Mouse (Mus musculus) heart, embryonic 13.5 days (tissue): ENCODE results near the gene Rspo1. TPM values are rescaled to one million over a fixed set of nuclear protein-coding genes. Genes with fewer than 3 reads are reported as not detected.

Source experiments
- ATAC-seq: fragments of 200-750 bp; cut with Nextera tagmentation; 2 replicates; pipeline ENCODE4 v1.8.0; 2017; ENCODE audit warnings: moderate TSS enrichment; ENCODE audit not compliant: insufficient number of reproducible peaks, low FRiP score, low TSS enrichment; ENCODE audit errors: extremely low read depth
- H3K27ac ChIP-seq: fragments of 300-500 bp; sonication (generic); replicated peaks from 2 replicates; pipeline ENCODE4 v1.5.1; 2015; ENCODE audit warnings: moderate library complexity, mild to moderate bottlenecking, inconsistent platforms
- H3K27me3 ChIP-seq: fragments of 300-500 bp; sonication (generic); replicated peaks from 2 replicates; pipeline ENCODE4 v1.6.1; 2015; ENCODE audit warnings: mild to moderate bottlenecking, inconsistent platforms
- H3K36me3 ChIP-seq: fragments of 300-500 bp; sonication (generic); 2 replicates; pipeline ENCODE4 v1.6.1; 2015; ENCODE audit warnings: mild to moderate bottlenecking, inconsistent platforms
- H3K4me1 ChIP-seq: fragments of 300-500 bp; sonication (generic); 2 replicates; pipeline ENCODE4 v1.6.1; 2015; ENCODE audit warnings: inconsistent platforms
- H3K4me2 ChIP-seq: fragments of 300-500 bp; sonication (generic); 2 replicates; pipeline ENCODE4 v1.6.1; 2015; ENCODE audit warnings: inconsistent platforms, mild to moderate bottlenecking, moderate library complexity
- H3K4me3 ChIP-seq: fragments of 300-500 bp; sonication (generic); 2 replicates; pipeline ENCODE4 v1.5.1; 2015; ENCODE audit warnings: moderate library complexity, mild to moderate bottlenecking, inconsistent platforms
- H3K9ac ChIP-seq: fragments of 300-500 bp; sonication (generic); 2 replicates; pipeline ENCODE4 v1.6.1; 2015; ENCODE audit warnings: inconsistent platforms, mild to moderate bottlenecking, moderate library complexity
- H3K9me3 ChIP-seq: fragments of 300-500 bp; sonication (generic); 2 replicates; pipeline ENCODE4 v1.6.1; 2016; ENCODE audit warnings: inconsistent platforms
- WGBS: fragments of 180-500 bp; shearing (Covaris S2); methylation state at CpG from one replicate; pipeline ENCODE4 v1.1.7; 2015; ENCODE audit warnings: mixed read lengths; 5-methylcytosine and 5-hydroxymethylcytosine counted together
- polyA plus RNA-seq: library from polyadenylated mRNA; unstranded; fragments of >200 nt; fragmentation: Nextera tagmentation; extraction: Ambion mirVana; gene quantifications from 2 replicates; pipeline ENCODE4 v1.2.1, GENCODE M21; 2015

The Rspo1 gene
- polyA plus RNA-seq, 1 experiment from 2014 or later: 9.1 TPM

DNA sequence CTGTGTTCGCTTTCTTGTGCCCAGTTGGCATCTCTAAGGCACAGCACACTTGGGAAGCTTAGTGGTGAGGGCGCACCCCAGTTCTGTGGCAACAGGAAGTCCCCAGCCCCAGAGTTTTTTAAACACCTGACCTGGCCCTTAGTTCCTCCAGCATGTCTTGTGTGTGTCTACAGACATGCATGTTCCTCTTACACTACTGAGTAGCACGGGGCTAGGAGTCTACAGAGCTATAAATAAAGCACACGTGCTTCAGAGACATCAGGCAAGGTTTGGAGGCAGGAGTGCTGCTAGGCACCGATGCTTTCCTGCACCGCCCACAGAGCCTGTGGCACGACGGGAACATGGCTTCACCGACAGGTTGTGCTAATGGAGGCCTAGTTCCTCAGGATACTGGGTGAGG is 69.2 kb downstream of the Rspo1 start:
- no peak overlapping the region for H3K9ac ChIP-seq
- H3K36me3 ChIP-seq: peaks cover 61% of the 10 kb centered on the region
- no peaks in the 10 kb centered on the region for H3K9me3 ChIP-seq
- peaks cover 24% of the 10 kb centered on the region for H3K4me1 ChIP-seq
- 0 out of 2 replicates have a peak overlapping the region, but pooled peaks have one; percentile 20 for H3K27ac ChIP-seq
- no peak overlapping the region for H3K4me3 ChIP-seq
- H3K4me2 ChIP-seq: no peak overlapping the region
- no peak for ATAC-seq
- 69% methylated on average over 9 of the region's 9 CpGs for WGBS
- H3K27me3 ChIP-seq: no peaks in the 10 kb centered on the region

DNA sequence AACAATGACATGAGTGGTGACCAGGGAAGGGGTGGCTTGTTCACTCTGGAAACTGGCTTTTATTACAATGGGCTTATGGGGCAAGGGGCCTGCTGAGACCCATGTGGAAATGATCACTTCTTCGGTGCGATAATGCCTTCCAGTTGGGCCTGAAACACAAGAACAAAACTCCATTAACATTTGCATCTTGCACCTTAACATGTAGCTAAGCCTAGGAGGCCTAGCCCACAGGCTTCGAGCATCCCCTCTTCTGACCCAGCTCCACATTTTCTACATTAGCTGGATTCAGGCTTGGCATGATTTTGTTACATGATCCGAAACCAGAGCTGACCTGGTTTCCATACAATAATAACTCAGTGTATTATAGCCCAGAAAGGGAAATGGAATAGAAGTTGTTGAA is 70.2 kb downstream of the Rspo1 start:
- 89% methylated on average over 4 of the region's 4 CpGs for WGBS
- ATAC-seq: no peak
- H3K36me3 ChIP-seq: peaks cover 51% of the 10 kb centered on the region

DNA sequence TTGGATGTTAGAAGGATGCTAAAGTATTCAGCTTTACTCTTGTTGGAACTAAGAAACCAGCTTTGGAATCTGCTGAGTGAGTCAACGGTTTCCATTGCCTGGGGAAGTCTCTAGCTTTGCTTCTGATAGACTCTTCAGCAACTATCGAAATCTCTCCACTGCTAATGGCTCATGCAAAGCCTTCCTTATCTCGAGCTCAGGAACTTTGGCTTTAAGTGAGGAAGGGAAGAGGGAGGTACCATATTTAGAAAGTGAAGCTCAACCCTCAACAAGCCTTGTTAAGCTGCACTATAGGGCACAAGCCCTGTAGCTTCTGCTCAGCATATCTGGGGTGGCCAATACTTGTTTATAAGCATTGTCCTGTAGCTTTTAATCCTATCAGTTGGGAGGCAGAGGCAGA is 71.0 kb downstream of the Rspo1 start:
- Histone ChIP-seq H3K36me3 (peaks cover 43% of the 10 kb centered on the region), H3K4me1 (peaks cover 24% of the 10 kb centered on the region), H3K4me3 (no peak overlapping the region), H3K27ac (peak overlapping the region; percentile 48), H3K9ac (peak overlapping the region; percentile 44; the same call in 1 of the 2 replicates), H3K27me3 (no peaks in the 10 kb centered on the region), H3K9me3 (no peaks in the 10 kb centered on the region), H3K4me2 (no peak overlapping the region; the same call in 1 of the 2 replicates)
- ATAC-seq: no peak
- WGBS: 6% methylated on average over 3 of the region's 3 CpGs

More for the DNA sequence above, 70.2 kb downstream of the Rspo1 start:
- Histone ChIP-seq H3K27ac (no peak overlapping the region), H3K27me3 (no peaks in the 10 kb centered on the region), H3K9me3 (no peaks in the 10 kb centered on the region), H3K4me3 (no peak overlapping the region), H3K4me1 (peaks cover 24% of the 10 kb centered on the region), H3K9ac (no peak overlapping the region), H3K4me2 (no peak overlapping the region)

DNA sequence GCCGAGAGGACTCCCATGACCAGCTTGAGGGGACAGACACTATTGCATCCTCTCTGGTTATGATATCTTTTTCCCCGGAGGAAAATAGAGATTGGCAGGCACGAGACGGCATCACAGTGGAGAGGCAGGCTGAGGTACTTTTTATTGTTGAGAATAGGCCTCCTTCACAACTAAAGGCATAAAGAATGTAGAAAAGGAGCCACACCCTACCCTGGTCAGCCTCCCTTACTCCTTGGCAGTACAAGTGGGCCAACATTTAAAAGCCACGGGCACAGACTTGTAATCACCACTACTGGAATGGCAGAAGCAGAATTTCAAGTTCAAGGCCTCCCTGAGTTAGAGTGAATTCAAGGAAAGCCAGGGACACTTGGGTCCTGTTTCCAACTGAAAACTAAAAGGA is 71.8 kb downstream of the Rspo1 start:
- H3K27me3 ChIP-seq: no peaks in the 10 kb centered on the region
- H3K27ac ChIP-seq: peak overlapping the region; percentile 48; the same call in 1 of the 2 replicates
- H3K36me3 ChIP-seq: peaks cover 35% of the 10 kb centered on the region
- 24% methylated on average over 5 of the region's 5 CpGs for WGBS
- no peak overlapping the region; the same call in 1 of the 2 replicates for H3K4me2 ChIP-seq
- no peak overlapping the region for H3K4me3 ChIP-seq
- no peak for ATAC-seq
- no peaks in the 10 kb centered on the region for H3K9me3 ChIP-seq
- H3K4me1 ChIP-seq: peaks cover 24% of the 10 kb centered on the region
- peak overlapping the region; percentile 44; the same call in 1 of the 2 replicates for H3K9ac ChIP-seq

Other genes starting within 250 kb of the Rspo1 start
- gene Inpp5b, start 244.6 kb upstream of the Rspo1 start, polyA plus RNA-seq: 14.1 and 17.6 TPM in 2 replicates
- gene Mtf1, start 184.3 kb upstream of the Rspo1 start, polyA plus RNA-seq: 10.3 and 10.4 TPM in 2 replicates
- 21.1 and 25.1 TPM in 2 replicates for gene Yrdc, start 135.8 kb upstream of the Rspo1 start, polyA plus RNA-seq
- gene 1110065P20Rik, start 135.2 kb upstream of the Rspo1 start, polyA plus RNA-seq: 45.8 and 46.6 TPM in 2 replicates
- gene Maneal, start 124.3 kb upstream of the Rspo1 start, polyA plus RNA-seq: 0.15 TPM in 1 of 2 replicates, not detected in the other
- gene Epha10, start 105.5 kb upstream of the Rspo1 start, polyA plus RNA-seq: 0.05 TPM in 1 of 2 replicates, not detected in the other
- 10.0 and 10.5 TPM in 2 replicates for gene 9930104L06Rik, start 49.4 kb upstream of the Rspo1 start, polyA plus RNA-seq
- 111 and 113 TPM in 2 replicates for gene Cdca8, start 47.1 kb upstream of the Rspo1 start, polyA plus RNA-seq
- gene Gnl2, start 30.2 kb downstream of the Rspo1 start, polyA plus RNA-seq: 54.8 and 56.4 TPM in 2 replicates
- gene Dnali1, start 79.3 kb downstream of the Rspo1 start, polyA plus RNA-seq: 0.11 and 0.13 TPM in 2 replicates
- 14.0 and 18.8 TPM in 2 replicates for gene Snip1, start 80.2 kb downstream of the Rspo1 start, polyA plus RNA-seq
- 42.6 and 43.3 TPM in 2 replicates for gene Meaf6, start 98.7 kb downstream of the Rspo1 start, polyA plus RNA-seq
- 0.59 and 0.62 TPM in 2 replicates for gene Zc3h12a, start 141.4 kb downstream of the Rspo1 start, polyA plus RNA-seq